ENCODE assay signal across 9 mouse cellular contexts in genomic region chr2:30078760-30079159, GRCm38 (mm10). TPM values are rescaled to one million over a fixed set of nuclear protein-coding genes. Genes with fewer than 3 reads are reported as not detected.
DNase-seq lines count a peak whose midpoint lies in the region; ATAC-seq lines count a peak whose summit lies in the region.
"Had no signal": no experiment of that assay in that cellular context is flagged by ENCODE, and none has a peak within 500 bp of the region (broad histone marks: within the 10 kb centered on the region; RNA-seq: fewer than 3 reads in every experiment).

No protein-coding gene starts in this region.

- H3K4me1 ChIP-seq in heart, embryonic 10.5 days, result peaks cover 31% of the 10 kb centered on the region
- H3K4me1 ChIP-seq in lung, embryonic 15.5 days, result peaks cover 17% of the 10 kb centered on the region
- H3K4me1 ChIP-seq in embryonic facial prominence, embryonic 12.5 days, result peaks cover 10% of the 10 kb centered on the region
- H3K4me1 ChIP-seq in liver, embryonic 13.5 days (replicated peaks), result peaks cover 31% of the 10 kb centered on the region

- peaks cover 23% of the 10 kb centered on the region for H3K36me3 ChIP-seq in heart, embryonic 10.5 days
- peaks cover under 1% of the 10 kb centered on the region; the same call in 1 of the 2 replicates for H3K36me3 ChIP-seq in lung, embryonic 15.5 days
- peaks cover 3% of the 10 kb centered on the region for H3K36me3 ChIP-seq in embryonic facial prominence, embryonic 12.5 days
- peaks cover under 1% of the 10 kb centered on the region; the same call in 1 of the 2 replicates for H3K36me3 ChIP-seq in liver, embryonic 13.5 days

- peak overlapping the region; percentile 80 for H3K9ac ChIP-seq in lung, embryonic 15.5 days
- H3K9ac ChIP-seq in embryonic facial prominence, embryonic 12.5 days, result peak overlapping the region; percentile 20; the same call in 1 of the 2 replicates
- peak overlapping the region; percentile 79; the same call in 1 of the 2 replicates for H3K9ac ChIP-seq in liver, embryonic 13.5 days

- 62% methylated on average over 4 of the region's 4 CpGs for WGBS in heart, embryonic 10.5 days
- WGBS in lung, embryonic 15.5 days, result 61% methylated on average over 4 of the region's 4 CpGs
- WGBS in embryonic facial prominence, embryonic 12.5 days, result 67% methylated on average over 4 of the region's 4 CpGs
- 64% methylated on average over 4 of the region's 4 CpGs for WGBS in liver, embryonic 13.5 days (ENCODE audit: insufficient replicate concordance)

- H3K4me2 ChIP-seq in lung, embryonic 15.5 days, result peak overlapping the region; percentile 97
- peak overlapping the region; percentile 94 for H3K4me2 ChIP-seq in embryonic facial prominence, embryonic 12.5 days (replicated peaks)
- H3K4me2 ChIP-seq in liver, embryonic 13.5 days, result peak overlapping the region; percentile 99

- no peak for DNase-seq in heart, embryonic 10.5 days (ENCODE audit: low spot score)
- no peak for DNase-seq in heart, adult 9 months (ENCODE audit: low spot score in 2 of 2)
- DNase-seq in lung, adult 18-20 months, result no peak
- no peak for DNase-seq in liver, embryonic 13.5 days
- no peak for DNase-seq in left cerebral cortex, postnatal 10 days (ENCODE audit: extremely low spot score in 1 of 2, low spot score in 2 of 2)
- DNase-seq: cerebellum, adult 11-12 months had no signal

- H3K4me3 ChIP-seq in heart, embryonic 10.5 days, result peak overlapping the region; percentile 71
- H3K4me3 ChIP-seq in lung, embryonic 15.5 days, result peak overlapping the region; percentile 76
- H3K4me3 ChIP-seq in embryonic facial prominence, embryonic 12.5 days, result peak overlapping the region; percentile 54; the same call in 1 of the 2 replicates
- no peak overlapping the region for H3K4me3 ChIP-seq in liver, embryonic 13.5 days (replicated peaks)

- intact Hi-C loops in left cerebral cortex, postnatal 10 days (cut with DNase I), result loop anchor here (5.0 kb wide), 1 partner anchor 84 kb away; no protein-coding TSS in a partner anchor

- no peaks in the 10 kb centered on the region for H3K9me3 ChIP-seq in heart, embryonic 10.5 days
- H3K9me3 ChIP-seq in lung, embryonic 15.5 days, result no peaks in the 10 kb centered on the region
- H3K9me3 ChIP-seq in embryonic facial prominence, embryonic 12.5 days, result no peaks in the 10 kb centered on the region
- no peaks in the 10 kb centered on the region for H3K9me3 ChIP-seq in liver, embryonic 13.5 days (replicated peaks)

- peak overlapping the region; percentile 90 for H3K27ac ChIP-seq in heart, embryonic 10.5 days
- peak overlapping the region; percentile 97 for H3K27ac ChIP-seq in lung, embryonic 15.5 days
- peak overlapping the region; percentile 85; the same call in 1 of the 2 replicates for H3K27ac ChIP-seq in embryonic facial prominence, embryonic 12.5 days
- peak overlapping the region; percentile 80 for H3K27ac ChIP-seq in liver, embryonic 13.5 days

- H3K27me3 ChIP-seq in heart, embryonic 10.5 days (ENCODE audit: insufficient read depth, poor library complexity, severe bottlenecking), result no peaks in the 10 kb centered on the region
- no peaks in the 10 kb centered on the region for H3K27me3 ChIP-seq in lung, embryonic 15.5 days
- H3K27me3 ChIP-seq in embryonic facial prominence, embryonic 12.5 days, result no peaks in the 10 kb centered on the region
- H3K27me3 ChIP-seq in liver, embryonic 13.5 days, result no peaks in the 10 kb centered on the region

- no peak for ATAC-seq in lung, embryonic 15.5 days (ENCODE audit: borderline replicate concordance, extremely low read depth, low FRiP score, low TSS enrichment)
- ATAC-seq in embryonic facial prominence, embryonic 12.5 days (ENCODE audit: insufficient number of reproducible peaks, insufficient read depth, low FRiP score, low TSS enrichment), result no peak
- no peak for ATAC-seq in liver, embryonic 13.5 days (ENCODE audit: low read depth)
- ATAC-seq in cerebellum, adult (ENCODE audit: insufficient number of reproducible peaks, low FRiP score, low TSS enrichment), result no peak

RNA-seq across cellular contexts. Expression of gene Pkn3, which starts 1.3 kb away (rescaled TPM):
- polyA plus RNA-seq in heart, embryonic 10.5 days (2016; fragmentation: Nextera tagmentation; extraction: Ambion mirVana), result 13.8 and 17.7 TPM in 2 replicates
- 13.2 and 14.7 TPM in 2 replicates for polyA plus RNA-seq in lung, embryonic 15.5 days (2015; fragmentation: Nextera tagmentation; extraction: Ambion mirVana)
- 9.3 and 11.6 TPM in 2 replicates for polyA plus RNA-seq in embryonic facial prominence, embryonic 12.5 days (2016; fragmentation: Nextera tagmentation; extraction: Ambion mirVana)
- 3.1 and 3.2 TPM in 2 replicates for polyA plus RNA-seq in liver, embryonic 13.5 days (2015; fragmentation: Nextera tagmentation; extraction: Ambion mirVana)
- 1 to 10 TPM; 1.6 TPM for total RNA-seq in left cerebral cortex, postnatal 10 days (2021)

RNA-seq across cellular contexts. Expression of gene Zdhhc12, which starts 14.7 kb away (rescaled TPM):
- 65.5 and 66.2 TPM in 2 replicates for polyA plus RNA-seq in heart, embryonic 10.5 days (2016; fragmentation: Nextera tagmentation; extraction: Ambion mirVana)
- 31.4 and 32.5 TPM in 2 replicates for polyA plus RNA-seq in lung, embryonic 15.5 days (2015; fragmentation: Nextera tagmentation; extraction: Ambion mirVana)
- polyA plus RNA-seq in embryonic facial prominence, embryonic 12.5 days (2016; fragmentation: Nextera tagmentation; extraction: Ambion mirVana), result 26.8 and 27.7 TPM in 2 replicates
- polyA plus RNA-seq in liver, embryonic 13.5 days (2015; fragmentation: Nextera tagmentation; extraction: Ambion mirVana), result 22.8 and 23.9 TPM in 2 replicates
- total RNA-seq in left cerebral cortex, postnatal 10 days (2021), result 10 to 100 TPM; 16.8 to 20.8 TPM

RNA-seq across cellular contexts. Expression of gene Set, which starts 21.6 kb away (rescaled TPM):
- polyA plus RNA-seq in heart, embryonic 10.5 days (2016; fragmentation: Nextera tagmentation; extraction: Ambion mirVana), result 341 and 570 TPM in 2 replicates
- polyA plus RNA-seq in lung, embryonic 15.5 days (2015; fragmentation: Nextera tagmentation; extraction: Ambion mirVana), result 449 and 465 TPM in 2 replicates
- 644 and 679 TPM in 2 replicates for polyA plus RNA-seq in embryonic facial prominence, embryonic 12.5 days (2016; fragmentation: Nextera tagmentation; extraction: Ambion mirVana)
- polyA plus RNA-seq in liver, embryonic 13.5 days (2015; fragmentation: Nextera tagmentation; extraction: Ambion mirVana), result 317 and 337 TPM in 2 replicates
- total RNA-seq in left cerebral cortex, postnatal 10 days (2021), result 100 to 1,000 TPM; 219 to 220 TPM

RNA-seq across cellular contexts. Expression of gene Wdr34, which starts 30.1 kb away (rescaled TPM):
- polyA plus RNA-seq in heart, embryonic 10.5 days (2016; fragmentation: Nextera tagmentation; extraction: Ambion mirVana), result 17.7 and 22.3 TPM in 2 replicates
- 34.0 and 34.5 TPM in 2 replicates for polyA plus RNA-seq in lung, embryonic 15.5 days (2015; fragmentation: Nextera tagmentation; extraction: Ambion mirVana)
- 43.9 and 46.0 TPM in 2 replicates for polyA plus RNA-seq in embryonic facial prominence, embryonic 12.5 days (2016; fragmentation: Nextera tagmentation; extraction: Ambion mirVana)
- 9.9 and 10.7 TPM in 2 replicates for polyA plus RNA-seq in liver, embryonic 13.5 days (2015; fragmentation: Nextera tagmentation; extraction: Ambion mirVana)
- total RNA-seq in left cerebral cortex, postnatal 10 days (2021), result 10 to 100 TPM; 50.0 to 52.1 TPM

RNA-seq across cellular contexts. Expression of gene Zer1, which starts 45.6 kb away (rescaled TPM):
- polyA plus RNA-seq in heart, embryonic 10.5 days (2016; fragmentation: Nextera tagmentation; extraction: Ambion mirVana), result 5.9 and 7.2 TPM in 2 replicates
- polyA plus RNA-seq in lung, embryonic 15.5 days (2015; fragmentation: Nextera tagmentation; extraction: Ambion mirVana), result 6.5 and 8.1 TPM in 2 replicates
- polyA plus RNA-seq in embryonic facial prominence, embryonic 12.5 days (2016; fragmentation: Nextera tagmentation; extraction: Ambion mirVana), result 11.6 and 12.2 TPM in 2 replicates
- 2.2 and 2.6 TPM in 2 replicates for polyA plus RNA-seq in liver, embryonic 13.5 days (2015; fragmentation: Nextera tagmentation; extraction: Ambion mirVana)
- total RNA-seq in left cerebral cortex, postnatal 10 days (2021), result 100 to 1,000 TPM; 110 to 116 TPM

Comparison
In these comparisons a context has a peak if more than half of its experiments do, and no peak if none do; other contexts are left out.
1. H3K9ac ChIP-seq: peak in every context shown above with its lines; median percentile 80 in lung, embryonic 15.5 days; 79 in liver, embryonic 13.5 days; 20 in embryonic facial prominence, embryonic 12.5 days.